In the genomic region with DNA sequence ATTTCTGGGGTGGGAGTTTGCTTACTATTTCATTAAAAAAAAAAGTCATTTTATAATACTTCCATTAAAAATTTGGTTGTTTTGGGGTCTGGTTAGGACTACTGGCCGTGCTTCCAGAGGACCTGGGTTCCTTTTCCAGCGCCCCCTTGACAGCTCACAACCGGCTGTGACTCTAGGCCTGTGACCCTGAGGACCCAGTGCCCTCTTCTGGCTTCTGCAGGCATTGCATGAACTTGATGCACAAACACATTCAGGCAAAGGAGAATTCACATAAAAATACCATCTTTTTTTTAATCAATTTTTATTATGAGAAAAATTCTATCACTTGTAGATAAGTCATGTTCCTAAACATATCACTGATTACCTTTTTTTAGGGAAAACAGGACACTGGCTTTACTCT, we compare ENCODE assay signal across 9 mouse cellular contexts. TPM values are rescaled to one million over a fixed set of nuclear protein-coding genes. Genes with fewer than 3 reads are reported as not detected.
DNase-seq lines count a peak whose midpoint lies in the region; ATAC-seq and TF ChIP-seq lines count a peak whose summit lies in the region.
"Not testable (repeated sequence)": the region's sequence is repeated elsewhere in the genome, so short reads cannot be mapped to it uniquely, and the experiment has no call there.
"Had no signal": no experiment of that assay in that cellular context is flagged by ENCODE, and none has a peak within 500 bp of the region (broad histone marks: within the 10 kb centered on the region; RNA-seq: fewer than 3 reads in every experiment).

No protein-coding gene starts in this region.

- H3K4me1 ChIP-seq in E14TG2a.4 (replicated peaks; ENCODE audit: low read depth, low read length); hindbrain, postnatal 0 days (ENCODE audit: insufficient read depth, low read length); liver, postnatal 0 days (ENCODE audit: insufficient read depth); midbrain, postnatal 0 days (ENCODE audit: insufficient read depth, low read length): not testable (repeated sequence)

- H3K9me3 ChIP-seq in E14TG2a.4 (ENCODE audit: low read length); hindbrain, postnatal 0 days (ENCODE audit: low read length); liver, postnatal 0 days (ENCODE audit: low read length); midbrain, postnatal 0 days (ENCODE audit: low read length): not testable (repeated sequence)

- H3K9ac ChIP-seq in hindbrain, postnatal 0 days (replicated peaks; ENCODE audit: low read length); liver, postnatal 0 days (replicated peaks); midbrain, postnatal 0 days (replicated peaks; ENCODE audit: low read length, poor library complexity, severe bottlenecking): not testable (repeated sequence)

- not testable (repeated sequence) for H3K36me3 ChIP-seq in E14TG2a.4 (ENCODE audit: insufficient read depth, low read length); hindbrain, postnatal 0 days (ENCODE audit: insufficient read depth, low read length); liver, postnatal 0 days (replicated peaks; ENCODE audit: insufficient read depth, low read length); midbrain, postnatal 0 days (ENCODE audit: insufficient read depth, low read length)

- H3K27me3 ChIP-seq in E14TG2a.4 (ENCODE audit: insufficient read depth, low read length); Patski; hindbrain, postnatal 0 days (ENCODE audit: insufficient read depth, low read length); liver, postnatal 0 days (ENCODE audit: insufficient read depth, low read length); midbrain, postnatal 0 days (ENCODE audit: insufficient read depth, low read length): not testable (repeated sequence)

- H3K4me3 ChIP-seq in E14TG2a.4 (replicated peaks; ENCODE audit: low read length); gastrocnemius, adult 2 months; hindbrain, postnatal 0 days (ENCODE audit: low read length); layer of hippocampus, adult 2 months; liver, postnatal 0 days (ENCODE audit: low read depth, low read length); midbrain, postnatal 0 days (ENCODE audit: low read depth, low read length): not testable (repeated sequence)

- in situ Hi-C loops in Patski (cut with MboI; ENCODE audit: low pct_unique_long_range_greater_than_20kb) = not testable (repeated sequence)

- not testable (repeated sequence) for TF ChIP-seq EP300 in liver, postnatal 0 days (IDR thresholded peaks at IDR 0.05; ENCODE audit: low read depth)

- WGBS in hindbrain, postnatal 0 days = 87% methylated on average over 3 of the region's 3 CpGs
- WGBS in liver, postnatal 0 days (ENCODE audit: insufficient replicate concordance) = 82% methylated on average over 3 of the region's 3 CpGs
- WGBS in midbrain, postnatal 0 days = 91% methylated on average over 3 of the region's 3 CpGs

- CTCF ChIA-PET in Patski (lab: Charles Lee) = interaction anchor here (0.7 kb wide), 1 partner anchor 200 kb away, joined by 3 read pairs; no protein-coding TSS in a partner anchor

- POLR2A ChIA-PET in Patski (lab: Charles Lee) = not testable (repeated sequence)

- ATAC-seq in Patski; hindbrain, postnatal 0 days; liver, postnatal 0 days; midbrain, postnatal 0 days (ENCODE audit: low FRiP score): not testable (repeated sequence)

- intact Hi-C loops in gastrocnemius, adult 2 months (cut with DNase I) = not testable (repeated sequence)

- H3K27ac ChIP-seq in gastrocnemius, adult 2 months; hindbrain, postnatal 0 days; layer of hippocampus, adult 2 months; liver, postnatal 0 days (ENCODE audit: low read depth); midbrain, postnatal 0 days (ENCODE audit: low read depth, low read length): not testable (repeated sequence)

- not testable (repeated sequence) for DNase-seq in Patski (ENCODE audit: low read depth, low spot score); gastrocnemius, adult 2 months; hindbrain, postnatal 0 days (ENCODE audit: low spot score); layer of hippocampus, adult 2 months (ENCODE audit: low spot score in 2 of 2); liver, postnatal 0 days; midbrain, postnatal 0 days (ENCODE audit: low spot score)

- peak; percentile 46 for TF ChIP-seq CTCF in E14TG2a.4 (conservative IDR thresholded peaks at IDR 0.05; ENCODE audit: low read length)
- TF ChIP-seq CTCF in Patski (IDR thresholded peaks at IDR 0.05) = peak; percentile 47
- TF ChIP-seq CTCF in gastrocnemius, adult 2 months (IDR thresholded peaks at IDR 0.05) = peak; percentile 62
- peak; percentile 24 for TF ChIP-seq CTCF in hindbrain, postnatal 0 days (IDR thresholded peaks at IDR 0.05; ENCODE audit: low read depth)
- TF ChIP-seq CTCF in layer of hippocampus, adult 2 months (conservative IDR thresholded peaks at IDR 0.05) = peak; percentile 62
- 0 out of 2 replicates have a peak, but pooled peaks have one; percentile 14 for TF ChIP-seq CTCF in liver, postnatal 0 days (IDR thresholded peaks at IDR 0.05; ENCODE audit: low read depth)
- 0 out of 2 replicates have a peak, but pooled peaks have one; percentile 20 for TF ChIP-seq CTCF in midbrain, postnatal 0 days (IDR thresholded peaks at IDR 0.05)

- H3K4me2 ChIP-seq in hindbrain, postnatal 0 days (ENCODE audit: low read depth, low read length); liver, postnatal 0 days (ENCODE audit: low read depth, low read length); midbrain, postnatal 0 days (ENCODE audit: low read depth, low read length, poor library complexity, severe bottlenecking): not testable (repeated sequence)

RNA-seq across cellular contexts. Expression of gene Bves, which starts 12.6 kb away (rescaled TPM):
- polyA plus RNA-seq in Patski (2021) = 12.5 TPM
- total RNA-seq in gastrocnemius, adult 2 months (2021) = 10 to 100 TPM; 36.3 to 41.6 TPM
- 0.72 and 2.0 TPM in 2 replicates for total RNA-seq in hindbrain, postnatal 0 days (2014; rRNA removed)
- 1.1 TPM in 2 replicates for polyA plus RNA-seq in hindbrain, postnatal 0 days (2015; fragmentation: Nextera tagmentation; extraction: Ambion mirVana)
- total RNA-seq in layer of hippocampus, adult 2 months (2021) = 1 to 10 TPM; 2.8 to 3.8 TPM
- polyA plus RNA-seq in liver, postnatal 0 days (2015; fragmentation: Nextera tagmentation; extraction: Ambion mirVana) = 0.05 and 0.11 TPM in 2 replicates
- total RNA-seq in midbrain, postnatal 0 days (2014; rRNA removed) = 2.7 TPM in 2 replicates
- polyA plus RNA-seq in midbrain, postnatal 0 days (2015; fragmentation: Nextera tagmentation; extraction: Ambion mirVana) = 1.0 and 1.3 TPM in 2 replicates
- total RNA-seq: granulocyte monocyte progenitor cell, adult 5-6 weeks; hematopoietic stem cell, adult 5-6 weeks had no signal

Comparison
In these comparisons a context has a peak if more than half of its experiments do, and no peak if none do; other contexts are left out.
1. RNA of gene Bves, which starts 12.6 kb away (total RNA-seq): 36.3 to 41.6 TPM in gastrocnemius, adult 2 months; 2.8 to 3.8 TPM in layer of hippocampus, adult 2 months, 2.7 TPM in midbrain, postnatal 0 days and 0.72 to 2.0 TPM in hindbrain, postnatal 0 days; every median in the first group is over 4 times any median in the second.
2. Peak in every context shown above with its lines, with median percentiles within 50 percentile points of each other: CTCF ChIP-seq.